Mouse (Mus musculus) lung, postnatal 0 days (tissue): Measurements from ENCODE around the gene Smg6.

Experiments used
- CTCF ChIP-seq: IDR thresholded peaks from 2 replicates; pipeline ENCODE4 v1.5.1; 2016; ENCODE audit warnings: antibody characterized with exemption, mild to moderate bottlenecking
- EP300 ChIP-seq: IDR thresholded peaks from 2 replicates; pipeline ENCODE4 v1.6.1; 2016; ENCODE audit warnings: antibody characterized with exemption, mild to moderate bottlenecking, control low read depth

DNA sequence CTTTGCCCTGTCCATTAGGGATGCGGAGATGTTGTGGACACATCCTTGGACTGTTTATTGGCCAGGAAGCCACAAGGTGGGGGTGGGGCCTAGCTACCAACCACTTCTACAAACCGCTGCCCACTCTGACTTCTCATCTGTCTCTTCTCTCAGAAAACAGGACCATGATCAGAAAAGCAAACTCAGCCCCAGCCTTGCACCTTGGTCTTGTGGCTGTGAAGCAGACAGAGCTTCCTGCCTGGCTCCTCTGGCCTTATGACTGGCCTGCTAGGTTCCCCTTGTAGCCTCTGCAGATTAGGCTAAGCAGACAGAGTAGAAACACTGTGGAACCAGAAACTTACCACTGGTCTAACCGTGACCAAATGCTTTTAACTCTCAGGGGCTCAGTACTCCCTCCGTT lies 283.7 kb downstream of the Smg6 start:
- TF ChIP-seq EP300 (no peak), CTCF (no peak)
